Mouse (Mus musculus) thymus, postnatal 25 days (tissue): ENCODE data around the gene Sec1.

Experiments used
- DNase-seq: peaks from one replicate; pipeline ENCODE4 v3.0.0; 2022

Sec1 gene

GRCm38 (mm10) chr7:45716952-45717917 is 23.0 kb upstream of the Sec1 start:
- DNase-seq: no peak

- no peak for DNase-seq
These were observed 22.3 kb upstream of the Sec1 start for GRCm38 (mm10) chr7:45716460-45716857.

GRCm38 (mm10) chr7:45715741-45716459 is 21.7 kb upstream of the Sec1 start:
- DNase-seq: no peak

- peak; percentile 97 for DNase-seq
These were observed 21.0 kb upstream of the Sec1 start, which contains the start of gene Rpl18 for GRCm38 (mm10) chr7:45715090-45715708. TSS of gene Rpl18 (plus strand) at chr7:45715457.

GRCm38 (mm10) chr7:45714630-45715089 is 20.5 kb upstream of the Sec1 start:
- DNase-seq: no peak

- DNase-seq: no peak
These were observed 19.8 kb upstream of the Sec1 start for GRCm38 (mm10) chr7:45713881-45714520.

GRCm38 (mm10) chr7:45713396-45713795 is 19.2 kb upstream of the Sec1 start:
- DNase-seq: no peak

GRCm38 (mm10) chr7:45712022-45712757 is 18.0 kb upstream of the Sec1 start:
- no peak for DNase-seq

- no peak for DNase-seq
These were observed 17.3 kb upstream of the Sec1 start for GRCm38 (mm10) chr7:45711316-45712021.

- DNase-seq: no peak
These were observed 16.4 kb upstream of the Sec1 start for GRCm38 (mm10) chr7:45710477-45711191.

- no peak for DNase-seq
These were observed 15.6 kb upstream of the Sec1 start for GRCm38 (mm10) chr7:45709677-45710355.

- no peak for DNase-seq
These were observed 14.8 kb upstream of the Sec1 start for GRCm38 (mm10) chr7:45709036-45709435.

GRCm38 (mm10) chr7:45708221-45708761 is 14.1 kb upstream of the Sec1 start:
- DNase-seq: no peak

- peak; percentile 90 for DNase-seq
These were observed 13.3 kb upstream of the Sec1 start for GRCm38 (mm10) chr7:45707375-45707967.

- DNase-seq: peak; percentile 94
These were observed 12.6 kb upstream of the Sec1 start for GRCm38 (mm10) chr7:45706721-45707241.

- peak; percentile 53 for DNase-seq
These were observed 11.7 kb upstream of the Sec1 start for GRCm38 (mm10) chr7:45705873-45706281.

GRCm38 (mm10) chr7:45705443-45705864 is 11.3 kb upstream of the Sec1 start:
- DNase-seq: peak; percentile 49

GRCm38 (mm10) chr7:45704730-45705442 is 10.7 kb upstream of the Sec1 start, which contains the start of gene Dbp:
TSS of gene Dbp (plus strand) at chr7:45705088.
- DNase-seq: peak; percentile 99
